Mouse (Mus musculus): ENCODE measurements around the gene Piwil4.

The Piwil4 gene

GRCm38 (mm10) chr9:14740151-14740924 lies at the start of gene Piwil4:
TSS of gene Piwil4 (minus strand) at chr9:14740733.
- no peak for DNase-seq (ENCODE audit: low spot score)

GRCm38 (mm10) chr9:14787356-14787755 lies 46.8 kb upstream of the Piwil4 start:
- DNase-seq (ENCODE audit: low spot score) = no peak

DNA sequence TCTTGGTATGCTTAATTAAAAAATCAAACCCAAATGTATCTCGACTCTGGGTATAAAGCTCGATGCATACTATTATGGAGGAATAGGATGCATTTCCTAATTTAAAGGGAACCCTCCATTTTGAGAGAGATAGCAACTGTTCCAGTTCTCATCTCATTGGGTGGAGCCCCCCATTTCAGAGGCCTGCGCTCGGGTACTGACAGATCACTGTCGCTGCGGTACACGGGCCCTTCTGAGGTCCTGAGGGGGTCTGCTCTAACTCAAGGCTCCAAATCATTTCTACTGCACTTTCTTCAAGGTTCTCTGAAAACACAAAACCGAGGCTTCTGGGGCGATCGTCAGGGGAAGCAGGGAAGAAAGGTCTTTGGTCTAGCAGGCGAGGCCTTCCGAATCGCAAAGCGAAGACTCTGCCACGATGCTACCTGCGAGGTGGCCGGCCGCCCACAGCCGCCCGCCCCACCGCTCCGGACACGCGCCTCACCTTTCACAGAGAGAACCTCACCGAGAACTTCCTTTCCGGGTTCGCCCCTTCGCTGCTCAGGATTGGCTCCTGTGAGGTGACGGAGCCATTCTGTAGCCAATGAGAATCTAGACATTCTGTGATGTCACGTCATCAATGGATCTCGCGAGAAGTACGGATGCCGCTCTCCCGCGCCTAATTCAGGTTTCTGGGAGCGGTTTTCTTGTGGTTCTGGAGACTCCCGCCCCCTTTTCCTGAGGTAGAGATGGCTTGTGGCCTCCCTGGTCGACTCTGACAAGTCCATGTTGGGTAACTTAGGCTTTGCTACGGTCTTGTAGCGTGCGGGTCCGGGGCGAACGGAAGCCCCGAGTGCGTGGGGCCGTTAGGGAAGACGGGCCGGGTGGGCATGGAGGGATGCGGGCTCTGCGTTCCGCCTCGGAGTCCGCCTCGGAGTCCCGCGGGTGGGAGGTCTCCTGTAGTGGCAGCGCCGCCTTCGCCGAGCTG lies 43.8 kb upstream of the Piwil4 start, which contains the start of the genes Mre11a and Ankrd49:
Gene Mre11a, plus strand, starts transcription at position 616 of the 964 bp plus-strand sequence.
Gene Ankrd49, minus strand, starts transcription at position 818 of the 964 bp plus-strand sequence.
- DNase-seq (ENCODE audit: low spot score) = peak; percentile 90

GRCm38 (mm10) chr9:14778341-14778740 lies 37.8 kb upstream of the Piwil4 start:
- no peak for DNase-seq (ENCODE audit: low spot score)

DNA sequence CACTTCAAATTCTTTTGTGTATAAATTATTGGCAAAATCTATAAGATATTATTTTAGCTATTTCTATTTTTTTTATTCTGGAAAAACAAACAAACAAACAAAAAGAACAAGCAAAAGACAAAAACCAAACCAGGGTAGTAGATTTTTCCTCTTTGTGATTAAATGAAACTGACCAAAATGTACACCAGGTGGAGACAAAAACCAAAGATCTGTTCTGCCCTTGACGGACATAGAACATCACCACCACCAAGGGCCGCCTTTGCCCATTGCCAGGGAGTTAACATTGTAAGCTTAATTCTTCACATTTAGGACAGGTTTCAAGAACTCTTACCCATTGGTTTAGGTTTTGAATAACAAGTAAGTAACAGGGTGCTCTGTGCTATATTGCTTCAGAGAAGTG lies 33.3 kb upstream of the Piwil4 start:
- no peak for DNase-seq (ENCODE audit: low spot score)

GRCm38 (mm10) chr9:14772074-14772473 lies 31.5 kb upstream of the Piwil4 start:
- DNase-seq (ENCODE audit: low spot score) = no peak

GRCm38 (mm10) chr9:14770803-14771471 lies 30.4 kb upstream of the Piwil4 start, which contains the start of gene 1700012B09Rik:
TSS of gene 1700012B09Rik (minus strand) at chr9:14771030.
- no peak for DNase-seq (ENCODE audit: low spot score)

GRCm38 (mm10) chr9:14769811-14770210 lies 29.3 kb upstream of the Piwil4 start:
- DNase-seq (ENCODE audit: low spot score) = no peak

- no peak for DNase-seq (ENCODE audit: low spot score)
These were observed 24.2 kb upstream of the Piwil4 start for GRCm38 (mm10) chr9:14764765-14765164.

DNA sequence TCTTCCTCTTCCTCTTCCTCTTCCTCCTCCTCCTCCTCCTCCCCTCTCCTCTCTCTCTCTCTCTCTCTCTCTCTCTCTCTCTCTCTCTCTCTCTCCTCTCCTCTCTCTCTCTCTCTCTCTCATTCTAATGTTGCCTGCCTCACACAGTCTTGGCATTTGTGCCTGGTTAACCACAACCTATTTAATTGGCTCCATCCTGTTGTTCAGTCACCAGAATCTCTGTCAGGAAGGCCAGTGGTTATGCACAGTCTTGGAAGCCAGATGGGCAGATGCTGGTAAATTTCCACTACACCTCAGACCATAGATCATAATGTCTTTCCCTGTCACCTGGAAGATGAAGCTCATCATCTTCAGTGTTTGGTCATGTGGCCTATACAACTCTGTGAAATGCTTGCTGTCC lies 18.7 kb upstream of the Piwil4 start:
- no peak for DNase-seq (ENCODE audit: low spot score)

- DNase-seq (ENCODE audit: low spot score) = no peak
These were observed 18.1 kb upstream of the Piwil4 start for GRCm38 (mm10) chr9:14758590-14758989.

DNA sequence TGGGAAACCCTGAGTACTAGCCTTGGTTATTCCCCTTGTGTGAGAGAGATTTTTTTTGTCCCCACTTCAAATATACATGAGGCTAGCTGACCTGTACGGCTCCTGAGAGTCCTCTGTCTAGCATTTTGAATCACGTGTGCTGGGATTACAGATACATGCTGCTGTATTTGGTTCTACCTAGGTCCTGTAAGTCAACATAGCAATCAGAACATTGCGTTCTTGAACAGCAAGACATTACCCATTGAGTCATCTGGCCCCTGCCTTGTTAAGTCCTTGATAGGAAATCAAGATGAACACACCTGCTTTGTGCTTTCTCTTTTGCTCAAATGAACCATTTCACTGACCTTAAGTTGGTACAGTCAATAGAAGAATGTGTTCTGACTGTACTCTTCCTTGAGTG lies 13.9 kb upstream of the Piwil4 start:
- DNase-seq (ENCODE audit: low spot score) = no peak

DNA sequence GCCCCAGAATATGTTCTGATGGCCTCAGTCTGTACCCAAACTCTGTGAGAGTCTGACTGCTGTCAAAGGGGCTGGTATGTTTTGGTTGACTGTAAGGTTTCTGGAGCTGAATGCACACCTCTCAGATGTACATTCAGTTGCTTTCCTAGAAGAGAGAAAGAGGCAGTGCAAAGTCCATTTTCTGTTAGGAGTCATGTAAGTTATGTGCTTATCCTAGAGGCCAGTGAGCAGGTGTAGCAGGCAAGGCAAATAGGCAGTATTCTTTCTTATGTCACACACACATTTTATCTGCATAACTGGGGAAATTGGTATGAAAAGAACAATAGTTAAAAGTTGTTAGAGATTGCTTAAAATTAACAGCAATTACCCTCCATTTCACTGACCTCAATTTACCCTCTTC lies 13.4 kb upstream of the Piwil4 start:
- DNase-seq (ENCODE audit: low spot score) = no peak

DNA sequence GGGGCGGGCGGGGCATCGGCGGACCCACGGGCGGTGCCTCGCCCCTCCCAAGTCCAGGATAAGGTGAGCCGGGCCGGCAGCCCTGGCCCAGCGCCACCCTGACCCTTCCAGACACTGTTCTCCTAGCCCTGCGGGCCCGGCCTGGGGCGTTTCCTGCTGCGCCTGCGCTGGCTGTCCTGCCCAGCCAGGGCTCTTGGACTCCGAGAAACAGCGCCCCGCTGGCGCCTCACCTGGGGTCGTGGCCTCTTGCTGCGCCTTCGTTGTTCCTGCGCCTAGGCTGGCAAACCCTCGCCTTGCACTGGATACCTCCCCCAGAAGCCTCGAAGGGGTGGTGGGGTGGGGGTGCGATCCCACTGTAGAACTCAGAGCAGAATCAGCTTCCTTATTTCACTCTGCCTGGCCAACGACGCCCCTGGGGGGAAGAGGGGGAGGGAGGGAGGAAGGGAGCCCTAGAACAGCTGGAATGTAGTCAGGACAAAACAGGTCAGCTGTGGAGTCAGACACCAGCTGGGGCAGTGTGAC lies 11.5 kb upstream of the Piwil4 start, which contains the start of gene Fut4:
Gene Fut4, minus strand, starts transcription at position 393 of the 522 bp plus-strand sequence.
- DNase-seq (ENCODE audit: low spot score) = no peak

GRCm38 (mm10) chr9:14751503-14752000 lies 11.0 kb upstream of the Piwil4 start:
- DNase-seq (ENCODE audit: low spot score) = no peak

- no peak for DNase-seq (ENCODE audit: low spot score)
These were observed 10.5 kb upstream of the Piwil4 start for GRCm38 (mm10) chr9:14750901-14751502.

- no peak for DNase-seq (ENCODE audit: low spot score)
These were observed 909 bp downstream of the Piwil4 start for GRCm38 (mm10) chr9:14739498-14740150.

GRCm38 (mm10) chr9:14730941-14731541 lies 9.5 kb downstream of the Piwil4 start:
- DNase-seq (ENCODE audit: low spot score) = no peak

- no peak for DNase-seq (ENCODE audit: low spot score)
These were observed 12.2 kb downstream of the Piwil4 start for GRCm38 (mm10) chr9:14728365-14728764.

GRCm38 (mm10) chr9:14726629-14727028 lies 13.9 kb downstream of the Piwil4 start:
- DNase-seq (ENCODE audit: low spot score) = no peak

Measured in T-cell, adult 2 months (primary cell).